In genomic region chr14:27029771-27030173, GRCm38 (mm10) we compare ENCODE assay signal across 8 mouse cellular contexts. TPM values are rescaled to one million over a fixed set of nuclear protein-coding genes. Genes with fewer than 3 reads are reported as not detected.
DNase-seq lines count a peak whose midpoint lies in the region; ATAC-seq and TF ChIP-seq lines count a peak whose summit lies in the region.

No protein-coding gene starts in this region.

- ATAC-seq in frontal cortex, adult (ENCODE audit: low TSS enrichment), result peak; percentile 99
- ATAC-seq in hindbrain, embryonic 11.5 days (ENCODE audit: low FRiP score), result no peak
- ATAC-seq in megakaryocyte-erythroid progenitor cell, adult 5-6 weeks (replicated peaks; ENCODE audit: low FRiP score, low TSS enrichment, poor library complexity, severe bottlenecking), result peak; percentile 82

- WGBS in hindbrain, embryonic 11.5 days, result 5% methylated on average over 15 of the region's 15 CpGs

- no peak overlapping the region for H3K27ac ChIP-seq in embryonic fibroblast, embryonic 13.5 days (ENCODE audit: insufficient read depth, low read length)
- no peak overlapping the region for H3K27ac ChIP-seq in hindbrain, embryonic 11.5 days (ENCODE audit: low read depth, low read length)

- no peaks in the 10 kb centered on the region for H3K27me3 ChIP-seq in hindbrain, embryonic 11.5 days (ENCODE audit: control insufficient read depth, insufficient read depth, low read length)

- no peaks in the 10 kb centered on the region for H3K4me1 ChIP-seq in embryonic fibroblast, embryonic 13.5 days (ENCODE audit: control insufficient read depth, insufficient read depth, low read length)
- H3K4me1 ChIP-seq in hindbrain, embryonic 11.5 days (replicated peaks; ENCODE audit: control insufficient read depth, insufficient read depth, low read length), result no peaks in the 10 kb centered on the region

- TF ChIP-seq POLR2A in embryonic fibroblast, embryonic 13.5 days (IDR thresholded peaks at IDR 0.05; ENCODE audit: low read depth, low read length), result no peak

- DNase-seq in frontal cortex, postnatal 25 days (ENCODE audit: low spot score in 2 of 2), result no peak
- DNase-seq in brain, adult 2 months (ENCODE audit: low read depth, low spot score), result peak; percentile 93
- peak; percentile 84 for DNase-seq in hindbrain, embryonic 11.5 days (ENCODE audit: low spot score)
- peak; percentile 37 to 47 for DNase-seq in layer of hippocampus, postnatal 10 days (ENCODE audit: low spot score in 2 of 2)
- peak; percentile 52 for DNase-seq in skeletal muscle tissue, adult 2 months (ENCODE audit: low read depth, low spot score)

- TF ChIP-seq CTCF in embryonic fibroblast, embryonic 13.5 days (IDR thresholded peaks at IDR 0.05; ENCODE audit: borderline replicate concordance, insufficient read depth, low read length), result peak; percentile 57; the same call in 1 of the 2 replicates

- no peak overlapping the region for H3K4me2 ChIP-seq in hindbrain, embryonic 11.5 days (replicated peaks; ENCODE audit: low read depth, low read length)

- no peak overlapping the region for H3K9ac ChIP-seq in hindbrain, embryonic 11.5 days (ENCODE audit: low read depth, low read length)

- H3K36me3 ChIP-seq in hindbrain, embryonic 11.5 days (ENCODE audit: control insufficient read depth, insufficient read depth, low read length), result no peaks in the 10 kb centered on the region

- no peak overlapping the region for H3K4me3 ChIP-seq in embryonic fibroblast, embryonic 13.5 days (ENCODE audit: insufficient read depth, low read length)
- H3K4me3 ChIP-seq in hindbrain, embryonic 11.5 days (ENCODE audit: low read depth, low read length), result no peak overlapping the region

- H3K9me3 ChIP-seq in hindbrain, embryonic 11.5 days (ENCODE audit: control insufficient read depth, low read length), result no peaks in the 10 kb centered on the region

RNA-seq across cellular contexts. Expression of gene Il17rd, which starts 9.0 kb away (rescaled TPM):
- 10.2 and 19.3 TPM in 2 replicates for polyA plus RNA-seq in embryonic fibroblast, embryonic 13.5 days (2011; ENCODE audit: insufficient read length, low read depth, missing spikeins)
- polyA plus RNA-seq in hindbrain, embryonic 11.5 days (2014; fragmentation: Nextera tagmentation; extraction: Ambion mirVana), result 5.3 and 5.7 TPM in 2 replicates
- 1 to 10 TPM; 5.8 to 6.5 TPM for total RNA-seq in layer of hippocampus, postnatal 10 days (2021)
- total RNA-seq in megakaryocyte-erythroid progenitor cell, adult 5-6 weeks (2014; fragmentation: Nextera tagmentation), result 1.2 TPM in 1 of 2 replicates, not detected in the other
- not detected in 2 replicates for total RNA-seq in megakaryocyte-erythroid progenitor cell, adult 5-6 weeks (2017)

RNA-seq across cellular contexts. Expression of gene Hesx1, which starts 35.6 kb away (rescaled TPM):
- not detected in 2 replicates for polyA plus RNA-seq in embryonic fibroblast, embryonic 13.5 days (2011; ENCODE audit: insufficient read length, low read depth, missing spikeins)
- 0.23 TPM in 1 of 2 replicates, not detected in the other for polyA plus RNA-seq in hindbrain, embryonic 11.5 days (2014; fragmentation: Nextera tagmentation; extraction: Ambion mirVana)
- not detected for total RNA-seq in layer of hippocampus, postnatal 10 days (2021)
- total RNA-seq in megakaryocyte-erythroid progenitor cell, adult 5-6 weeks (2014; fragmentation: Nextera tagmentation), result not detected in 2 replicates
- total RNA-seq in megakaryocyte-erythroid progenitor cell, adult 5-6 weeks (2017), result not detected in 2 replicates

RNA-seq across cellular contexts. Expression of gene Appl1, which starts 58.7 kb away (rescaled TPM):
- 65.1 and 78.0 TPM in 2 replicates for polyA plus RNA-seq in embryonic fibroblast, embryonic 13.5 days (2011; ENCODE audit: insufficient read length, low read depth, missing spikeins)
- polyA plus RNA-seq in hindbrain, embryonic 11.5 days (2014; fragmentation: Nextera tagmentation; extraction: Ambion mirVana), result 47.7 and 62.6 TPM in 2 replicates
- 10 to 100 TPM; 63.3 to 67.0 TPM for total RNA-seq in layer of hippocampus, postnatal 10 days (2021)
- total RNA-seq in megakaryocyte-erythroid progenitor cell, adult 5-6 weeks (2014; fragmentation: Nextera tagmentation), result 5.2 and 12.7 TPM in 2 replicates
- 12.6 and 14.8 TPM in 2 replicates for total RNA-seq in megakaryocyte-erythroid progenitor cell, adult 5-6 weeks (2017)

Comparison
In these comparisons a context has a peak if more than half of its experiments do, and no peak if none do; other contexts are left out.
1. DNase-seq: peak in brain, adult 2 months (single experiment), hindbrain, embryonic 11.5 days (single experiment), layer of hippocampus, postnatal 10 days (2 of 2) and skeletal muscle tissue, adult 2 months (single experiment); none in frontal cortex, postnatal 25 days (0 of 2).
2. RNA of gene Appl1, which starts 58.7 kb away (total RNA-seq): 63.3 to 67.0 TPM in layer of hippocampus, postnatal 10 days; 5.2 to 14.8 TPM in megakaryocyte-erythroid progenitor cell, adult 5-6 weeks; every median in the first group is over 4 times any median in the second.